Mouse (Mus musculus): ENCODE results near the gene Dbt. TPM values are rescaled to one million over a fixed set of nuclear protein-coding genes. Genes with fewer than 3 reads are reported as not detected.

Dbt gene
- total and polyA plus RNA-seq, 3 experiments = 12.7 to 13.2 TPM; not detected in 1

DNA sequence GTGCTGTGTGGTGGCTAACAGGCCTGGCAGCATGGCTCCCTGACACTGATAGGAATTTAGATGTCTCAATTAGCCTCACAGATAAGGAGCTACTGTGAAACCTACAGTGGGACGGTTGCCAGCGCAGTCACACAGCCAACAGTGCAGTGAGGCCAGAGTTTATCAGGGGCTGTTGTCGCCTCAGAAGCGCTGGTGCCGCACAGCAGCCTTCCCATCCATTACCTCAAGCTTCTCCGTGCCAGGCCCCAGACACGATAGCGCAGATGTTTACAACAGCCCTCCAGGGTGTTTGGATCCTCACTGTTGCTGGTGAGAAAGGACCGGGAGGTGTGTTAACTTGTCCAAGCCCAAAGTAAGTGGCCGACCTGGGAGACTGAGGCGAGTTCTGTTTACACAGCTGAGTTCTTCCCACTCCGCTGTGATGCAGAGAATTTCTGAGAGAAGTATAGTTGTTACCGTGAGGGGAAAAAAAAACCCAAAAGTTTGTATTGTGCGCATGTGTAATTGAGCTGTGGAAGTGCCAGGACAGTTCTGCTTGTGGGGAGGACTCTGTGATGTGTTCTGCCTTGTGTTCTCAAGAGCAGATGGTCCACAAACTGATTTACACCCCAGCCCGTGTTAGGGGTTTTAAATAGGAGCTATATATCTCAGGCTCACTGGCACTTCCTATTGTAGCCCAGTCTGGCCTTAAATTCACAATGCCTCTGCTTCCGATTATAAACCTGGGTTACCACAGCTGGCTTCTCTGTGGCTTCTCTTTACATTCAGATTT, 23.7 kb downstream of the Dbt start:
- Histone ChIP-seq H3K9ac (ENCODE audit: control insufficient read depth, low read depth, low read length, poor library complexity, severe bottlenecking) (no peak overlapping the region), H3K9me3 (replicated peaks; ENCODE audit: insufficient read depth, low read length) (no peaks in the 10 kb centered on the region), H3K4me3 (ENCODE audit: control insufficient read depth in 1 of 2, insufficient read depth in 1 of 2, low read depth in 2 of 2, low read length in 2 of 2) (no peak overlapping the region), H3K27ac (ENCODE audit: control insufficient read depth, low read depth, low read length) (peak overlapping the region; percentile 13; the same call in 1 of the 2 replicates), H3K36me3 (ENCODE audit: control insufficient read depth in 1 of 2, insufficient read depth in 2 of 2, low read length in 2 of 2) (peaks cover 0 to 12% of the 10 kb centered on the region in 2 experiments; a peak in 3 of 4 replicates), H3K79me2 (ENCODE audit: control insufficient read depth, insufficient read depth, low read length, poor library complexity) (no peaks in the 10 kb centered on the region), H3K4me1 (ENCODE audit: control insufficient read depth in 1 of 2, insufficient read depth in 2 of 2, low read length in 2 of 2) (peaks cover 7 to 12% of the 10 kb centered on the region in 2 experiments), H3K27me3 (ENCODE audit: control insufficient read depth in 1 of 2, insufficient read depth in 2 of 2, low read length in 2 of 2) (no peaks in the 10 kb centered on the region)
- DNase-seq (ENCODE audit: low read depth, low spot score) = peak; percentile 88
- TF ChIP-seq E2F4 (IDR thresholded peaks at IDR 0.05; ENCODE audit: borderline replicate concordance, low read depth, low read length) (no peak), TCF12 (IDR thresholded peaks at IDR 0.05; ENCODE audit: low read depth, low read length) (peak; percentile 32; the same call in 1 of the 2 replicates), EP300 (IDR thresholded peaks at IDR 0.05; ENCODE audit: low read depth in 1 of 2, low read length in 2 of 2) (peak; percentile 69 to 71), JUND (IDR thresholded peaks at IDR 0.05; ENCODE audit: low read depth, low read length) (no peak), CHD2 (IDR thresholded peaks at IDR 0.05; ENCODE audit: low read length) (no peak), TBP (IDR thresholded peaks at IDR 0.05; ENCODE audit: low read depth, low read length) (peak; percentile 85), ETS1 (IDR thresholded peaks at IDR 0.05; ENCODE audit: low read depth, low read length) (peak; percentile 81), MAZ (IDR thresholded peaks at IDR 0.05; ENCODE audit: low read depth, low read length) (no peak), SMC3 (IDR thresholded peaks at IDR 0.05; ENCODE audit: low read depth, low read length) (peak; percentile 28; the same call in 1 of the 2 replicates), KAT2A (conservative IDR thresholded peaks at IDR 0.05; ENCODE audit: low read depth, low read length) (no peak), NELFE (IDR thresholded peaks at IDR 0.05; ENCODE audit: low read depth, low read length) (no peak), NRF1 (IDR thresholded peaks at IDR 0.05; ENCODE audit: insufficient read depth, low read depth, low read length, poor library complexity, severe bottlenecking) (no peak), UBTF (IDR thresholded peaks at IDR 0.05; ENCODE audit: borderline replicate concordance, insufficient read depth, low read depth, low read length) (0 out of 2 replicates have a peak, but pooled peaks have one; percentile 85), GATA1 (IDR thresholded peaks at IDR 0.05; ENCODE audit: low read depth, low read length) (peak; percentile 86), MXI1 (IDR thresholded peaks at IDR 0.05; ENCODE audit: low read depth, low read length) (peak; percentile 61), MYB (IDR thresholded peaks at IDR 0.05; ENCODE audit: low read depth, low read length) (no peak), TAL1 (IDR thresholded peaks at IDR 0.05; ENCODE audit: low read length) (no peak), ZKSCAN1 (IDR thresholded peaks at IDR 0.05; ENCODE audit: low read depth, low read length) (0 out of 2 replicates have a peak, but pooled peaks have one; percentile 7), POLR2AphosphoS2 (IDR thresholded peaks at IDR 0.05; ENCODE audit: low read length) (no peak), ZNF384 (IDR thresholded peaks at IDR 0.05; ENCODE audit: low read depth, low read length) (peak; percentile 8; the same call in 1 of the 2 replicates), GABPA (IDR thresholded peaks at IDR 0.05; ENCODE audit: low read depth, low read length) (no peak), POLR2AphosphoS5 (IDR thresholded peaks at IDR 0.05; ENCODE audit: borderline replicate concordance, low read depth, low read length) (no peak), ZC3H11A (IDR thresholded peaks at IDR 0.05; ENCODE audit: low read depth, low read length) (no peak), POLR2A (IDR thresholded peaks at IDR 0.05; ENCODE audit: control insufficient read depth in 1 of 2, insufficient read depth in 1 of 2, low read depth in 1 of 2, low read length in 2 of 2, poor library complexity in 1 of 2) (no peak), CHD1 (IDR thresholded peaks at IDR 0.05; ENCODE audit: low read depth, low read length) (no peak), HCFC1 (IDR thresholded peaks at IDR 0.05; ENCODE audit: low read depth, low read length) (peak; percentile 52; the same call in 1 of the 2 replicates), USF1 (IDR thresholded peaks at IDR 0.05; ENCODE audit: low read depth, low read length) (0 out of 2 replicates have a peak, but pooled peaks have one; percentile 20), BHLHE40 (IDR thresholded peaks at IDR 0.05; ENCODE audit: borderline replicate concordance, low read depth, low read length) (no peak), MEF2A (IDR thresholded peaks at IDR 0.05; ENCODE audit: extremely low read depth, insufficient replicate concordance, low read depth, low read length, poor library complexity, severe bottlenecking) (no peak), CTCF (IDR thresholded peaks at IDR 0.05 in 2 of 3, conservative IDR thresholded peaks at IDR 0.05 in 1 of 3; ENCODE audit: control insufficient read depth in 1 of 3, insufficient read depth in 1 of 3, low read depth in 2 of 3, low read length in 3 of 3, poor library complexity in 1 of 3, severe bottlenecking in 1 of 3) (no peak), RCOR1 (IDR thresholded peaks at IDR 0.05; ENCODE audit: low read depth, low read length) (peak; percentile 80), MAFK (IDR thresholded peaks at IDR 0.05; ENCODE audit: borderline replicate concordance, low read depth, low read length) (no peak), SIN3A (IDR thresholded peaks at IDR 0.05; ENCODE audit: low read length) (peak; percentile 76), MYC (IDR thresholded peaks at IDR 0.05; ENCODE audit: low read depth, low read length) (0 out of 2 replicates have a peak, but pooled peaks have one; percentile 35), ZMIZ1 (IDR thresholded peaks at IDR 0.05; ENCODE audit: low read depth, low read length) (no peak), ELF1 (IDR thresholded peaks at IDR 0.05; ENCODE audit: low read depth, low read length) (0 out of 2 replicates have a peak, but pooled peaks have one; percentile 24)
